Mouse (Mus musculus) adrenal gland, postnatal 14 days (tissue): Measurements from ENCODE around the gene Cym. TPM values are rescaled to one million over a fixed set of nuclear protein-coding genes. Genes with fewer than 3 reads are reported as not detected.

ENCODE experiments used
- DNase-seq: peaks from one replicate; pipeline ENCODE4 v3.0.0; 2021; ENCODE audit warnings: mixed read lengths
- total RNA-seq: library from RNA; stranded (reverse); gene quantifications from 2 replicates; pipeline ENCODE4 v1.2.3, GENCODE M21; 2021

Cym gene
- total RNA-seq, 1 experiment from 2014 or later: not detected

DNA sequence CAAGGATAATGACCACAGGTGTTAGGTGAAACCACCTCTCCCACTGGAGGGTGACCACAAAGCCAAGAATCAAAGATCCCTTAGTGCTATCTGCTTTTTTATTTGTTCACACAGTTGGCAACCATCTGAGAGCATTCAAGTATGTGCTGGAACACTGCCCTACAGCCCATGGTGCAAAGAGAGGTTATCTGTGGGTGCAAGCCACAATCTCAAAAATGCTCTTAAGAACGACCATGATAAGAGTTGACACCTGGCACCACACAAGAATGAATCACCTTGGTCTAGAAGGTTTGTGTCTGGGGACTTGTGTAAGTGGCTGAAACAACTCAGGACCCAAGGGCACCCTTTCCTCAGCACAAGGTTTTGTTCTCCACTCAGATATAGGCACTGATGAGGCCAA is 1.7 kb upstream of the Cym start:
- DNase-seq: no peak

GRCm38 (mm10) chr3:107218572-107218971 is 3.0 kb downstream of the Cym start:
- peak; percentile 9 for DNase-seq

- no peak for DNase-seq
These were observed 4.4 kb downstream of the Cym start for GRCm38 (mm10) chr3:107217101-107217480.

DNA sequence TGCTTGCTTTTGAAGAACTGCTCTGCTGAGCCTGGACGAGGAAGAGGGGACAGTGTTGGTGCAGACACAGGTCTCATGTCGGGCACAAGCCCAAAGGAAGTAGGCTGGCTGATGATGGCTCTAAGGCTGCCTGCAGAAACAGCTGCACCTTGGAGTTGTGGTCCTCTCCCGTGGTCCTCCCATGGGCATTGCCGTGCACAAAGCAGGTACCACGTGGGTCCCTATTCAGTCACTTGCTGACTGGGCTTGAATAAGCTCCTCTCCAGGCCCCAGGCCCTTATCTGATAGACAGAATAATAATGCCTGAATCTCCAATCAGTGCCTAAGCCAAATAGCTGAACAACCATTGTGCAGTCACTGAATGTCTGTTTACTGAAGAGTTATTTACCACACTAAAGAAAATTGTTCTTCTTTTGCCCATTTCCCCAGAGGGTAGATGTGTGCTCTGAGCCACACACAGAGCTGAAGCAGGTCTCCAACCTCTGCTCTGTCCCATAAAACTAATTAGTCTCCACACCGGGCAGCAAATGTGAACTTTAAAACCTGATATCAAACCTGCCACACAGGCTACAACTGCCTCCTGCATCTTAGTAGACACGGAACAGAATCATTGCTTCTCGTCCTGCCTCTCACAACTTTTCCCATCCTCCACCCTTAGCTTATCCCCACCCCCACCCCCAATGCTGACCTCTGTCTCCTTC is 5.0 kb downstream of the Cym start:
- no peak for DNase-seq

- DNase-seq: no peak
These were observed 6.9 kb downstream of the Cym start for GRCm38 (mm10) chr3:107214606-107215005.

DNA sequence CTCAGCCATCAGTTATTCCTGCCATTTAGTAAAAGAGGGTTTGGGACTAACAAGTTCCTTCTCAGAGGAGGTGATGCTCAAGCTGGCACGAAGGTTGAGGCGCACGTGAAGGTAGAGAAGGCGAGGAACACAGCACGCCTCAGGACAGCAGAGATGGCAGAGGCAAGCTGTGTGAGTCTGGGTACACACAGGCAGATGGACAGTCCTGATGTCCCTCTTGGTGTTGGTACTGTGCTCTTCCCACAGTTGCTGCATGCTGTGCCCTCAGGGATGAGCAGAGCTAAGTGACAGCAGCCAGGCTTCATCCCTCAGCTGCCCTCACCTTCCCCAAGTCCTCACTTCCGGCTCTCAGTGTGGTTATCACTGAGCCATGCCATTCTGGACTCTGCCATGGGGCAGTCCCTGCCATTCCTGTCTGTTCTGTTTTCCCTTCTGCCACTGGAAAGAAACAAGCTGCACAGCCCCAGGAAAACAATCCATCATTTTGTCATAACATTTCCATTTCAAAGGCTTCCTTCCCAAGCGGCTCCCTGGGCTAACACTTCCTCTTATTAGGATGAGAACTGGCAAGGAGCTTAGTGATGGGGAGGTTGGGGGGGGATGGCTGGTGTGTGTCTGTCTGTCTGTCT is 13.8 kb downstream of the Cym start:
- peak; percentile 11 for DNase-seq

- DNase-seq: no peak
These were observed 14.9 kb downstream of the Cym start for GRCm38 (mm10) chr3:107206490-107207150.

DNA sequence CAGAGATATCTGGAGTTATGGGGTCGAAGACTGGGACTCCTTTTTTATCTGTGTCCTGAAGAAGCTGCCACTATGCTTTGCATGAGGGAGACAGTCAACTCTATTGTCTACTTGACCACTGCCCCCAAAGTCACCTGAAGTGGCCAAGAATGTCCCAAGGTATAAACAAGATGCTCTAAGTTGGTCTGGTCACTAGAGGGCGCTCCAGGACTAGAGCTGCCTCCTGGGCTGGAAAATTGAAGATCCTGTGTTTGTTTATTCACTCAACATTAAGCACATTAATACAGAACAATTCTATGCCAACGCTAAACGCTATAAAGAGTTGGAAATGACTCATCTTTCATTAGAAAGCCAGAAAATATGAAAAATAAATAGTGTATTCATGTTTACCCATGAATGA is 15.5 kb downstream of the Cym start:
- peak; percentile 83 for DNase-seq

GRCm38 (mm10) chr3:107205170-107205569 is 16.4 kb downstream of the Cym start:
- no peak for DNase-seq

- DNase-seq: no peak
These were observed 17.1 kb downstream of the Cym start for GRCm38 (mm10) chr3:107204413-107204812.

- DNase-seq: no peak
These were observed 20.0 kb downstream of the Cym start for GRCm38 (mm10) chr3:107201310-107202180.

GRCm38 (mm10) chr3:107188226-107188899 is 33.2 kb downstream of the Cym start:
- peak; percentile 38 for DNase-seq

DNA sequence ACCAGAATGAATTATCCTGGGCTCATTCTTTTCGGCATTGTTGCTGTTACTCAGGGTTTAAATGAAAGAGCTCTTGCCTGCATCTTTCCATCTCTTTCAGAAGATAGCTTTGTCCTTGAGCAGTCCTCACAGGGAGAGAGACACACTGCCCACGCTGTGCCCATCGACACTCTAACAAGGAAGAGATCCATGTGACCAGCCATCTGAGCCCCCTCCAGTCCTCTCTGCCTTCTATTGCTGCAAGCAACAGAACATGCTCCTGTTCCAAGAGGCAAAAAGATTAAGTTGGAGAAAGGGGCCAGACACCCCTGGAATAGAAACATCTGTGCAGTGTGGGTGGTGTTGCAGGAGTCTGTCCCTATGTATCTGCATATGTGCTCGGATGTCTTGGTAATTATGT is 34.5 kb downstream of the Cym start:
- no peak for DNase-seq

DNA sequence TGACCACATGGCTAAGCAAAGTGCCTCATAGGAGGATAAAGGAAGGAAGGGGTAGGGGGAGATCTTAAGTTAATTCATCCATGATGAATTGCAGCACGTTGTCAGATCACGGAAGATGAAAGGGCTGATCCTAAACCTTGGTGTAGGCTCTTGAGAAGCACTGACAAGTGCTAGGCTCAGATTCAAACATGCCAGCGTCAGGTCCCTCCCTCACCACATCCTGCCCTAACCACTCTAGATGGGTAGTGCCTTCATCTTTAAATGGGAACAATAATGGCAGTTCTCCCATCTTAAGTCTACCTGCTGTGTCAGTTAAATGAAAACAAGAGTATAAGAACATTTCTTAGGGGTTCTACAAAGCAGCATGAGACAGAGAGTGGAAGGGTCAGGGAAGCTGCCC is 35.9 kb downstream of the Cym start:
- no peak for DNase-seq

GRCm38 (mm10) chr3:107183178-107183577 is 38.4 kb downstream of the Cym start:
- no peak for DNase-seq

- DNase-seq: no peak
These were observed 38.8 kb downstream of the Cym start, which contains the start of gene Kcna10 for GRCm38 (mm10) chr3:107182756-107183155. Gene Kcna10 (plus strand): TSS chr3:107183056.

DNA sequence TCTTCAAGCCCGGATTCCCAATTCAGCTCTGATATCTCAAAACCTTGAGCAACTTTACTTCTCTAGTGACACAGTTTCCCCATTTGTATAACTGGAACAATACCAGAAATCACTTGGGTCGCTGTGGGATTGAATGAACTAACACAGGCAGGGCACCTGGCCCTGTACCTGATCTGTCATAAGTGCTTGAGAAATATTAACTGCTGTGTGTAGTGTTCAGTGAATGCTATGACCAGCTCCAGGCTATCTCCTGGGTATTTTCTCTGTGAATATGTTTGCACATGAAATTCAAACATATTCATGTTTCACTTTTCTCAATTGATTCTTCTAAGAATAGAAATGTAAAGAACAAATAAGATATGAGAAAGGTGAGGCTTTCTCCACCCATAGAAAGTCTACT is 40.7 kb downstream of the Cym start:
- no peak for DNase-seq

DNA sequence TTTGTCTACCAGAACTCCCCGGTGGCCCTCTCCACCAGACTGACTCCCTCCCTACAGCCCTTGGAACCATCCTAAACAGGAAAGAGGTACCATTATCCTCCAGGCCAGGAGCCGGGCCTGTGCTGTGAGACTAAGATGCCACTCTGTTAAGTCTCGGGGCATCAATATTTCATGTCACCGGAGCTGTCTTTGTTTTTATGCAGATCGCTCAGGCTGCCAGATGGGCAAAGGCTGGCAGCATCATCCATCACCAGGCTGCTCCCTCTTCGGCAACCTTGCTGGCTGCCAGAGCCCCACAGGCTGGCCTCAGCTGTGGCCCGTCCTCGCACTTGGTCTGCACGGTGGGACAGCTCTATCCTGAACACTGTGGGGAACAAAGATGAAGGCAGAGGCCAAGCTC is 45.0 kb downstream of the Cym start:
- no peak for DNase-seq

DNA sequence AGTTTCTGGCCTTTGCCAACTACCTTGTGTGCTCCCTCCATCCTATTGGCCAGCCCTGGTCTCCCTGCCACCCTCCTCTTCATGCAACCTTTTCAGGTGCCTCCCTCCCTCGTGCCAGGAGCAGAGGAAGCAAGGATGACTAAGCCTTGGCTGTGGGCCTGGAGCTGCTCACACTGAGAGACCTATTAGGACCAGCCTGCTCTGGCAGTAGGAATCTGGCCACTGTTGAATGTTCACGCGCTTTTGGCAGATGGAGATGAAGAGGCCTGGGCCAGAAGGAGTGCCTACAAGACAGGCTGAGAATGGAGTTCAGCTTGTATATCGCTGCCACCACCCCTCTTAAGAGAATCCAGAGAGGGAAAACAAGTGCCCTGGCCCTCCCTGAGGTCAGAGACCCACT is 46.0 kb downstream of the Cym start:
- DNase-seq: peak; percentile 14

DNA sequence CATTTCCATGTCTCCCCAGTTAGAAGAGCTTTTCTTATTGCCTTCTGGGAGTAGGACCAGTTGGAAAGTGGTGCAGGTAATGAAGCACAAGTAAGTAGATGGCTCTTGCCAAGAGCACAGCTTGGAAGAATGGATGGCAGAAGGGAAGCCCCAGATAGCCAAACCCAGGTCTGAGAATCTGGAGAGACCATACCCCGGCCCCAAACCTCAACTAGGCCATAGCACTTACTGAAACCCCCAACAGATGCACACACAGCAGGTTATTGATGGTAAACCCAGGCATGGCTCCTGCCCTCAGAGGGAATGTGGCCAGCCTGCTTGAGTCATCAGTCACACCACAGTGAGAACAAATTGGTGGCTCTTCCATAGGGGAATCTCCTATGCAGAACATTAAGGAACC is 49.0 kb downstream of the Cym start:
- no peak for DNase-seq

- DNase-seq: peak; percentile 31
These were observed 49.6 kb downstream of the Cym start for GRCm38 (mm10) chr3:107171964-107172363.

DNA sequence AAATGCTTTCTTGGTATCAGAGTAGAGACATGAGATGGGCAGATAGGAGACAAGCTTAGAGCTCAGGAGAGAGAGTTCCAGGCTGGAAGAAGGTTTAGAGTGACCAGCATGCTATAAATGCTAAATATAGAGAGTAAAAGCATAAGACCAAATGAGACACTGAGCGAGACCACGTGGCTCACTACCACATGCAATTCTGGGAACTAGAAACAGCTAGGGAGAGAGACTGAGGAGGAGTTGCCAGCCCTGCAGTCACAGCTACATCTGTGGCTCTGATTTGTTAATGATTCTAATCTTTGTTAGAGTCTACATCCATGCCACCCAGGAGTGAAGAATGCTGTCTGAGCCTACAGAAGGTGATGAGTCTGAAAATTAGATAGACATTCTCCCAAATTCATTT is 52.0 kb downstream of the Cym start:
- DNase-seq: no peak
